Mouse (Mus musculus) lung, postnatal 0 days (tissue): ENCODE measurements around the gene Rbm45.

Source experiments
- CTCF ChIP-seq: IDR thresholded peaks from 2 replicates; pipeline ENCODE4 v1.5.1; 2016; ENCODE audit warnings: antibody characterized with exemption, mild to moderate bottlenecking
- EP300 ChIP-seq: IDR thresholded peaks from 2 replicates; pipeline ENCODE4 v1.6.1; 2016; ENCODE audit warnings: antibody characterized with exemption, mild to moderate bottlenecking, control low read depth

DNA sequence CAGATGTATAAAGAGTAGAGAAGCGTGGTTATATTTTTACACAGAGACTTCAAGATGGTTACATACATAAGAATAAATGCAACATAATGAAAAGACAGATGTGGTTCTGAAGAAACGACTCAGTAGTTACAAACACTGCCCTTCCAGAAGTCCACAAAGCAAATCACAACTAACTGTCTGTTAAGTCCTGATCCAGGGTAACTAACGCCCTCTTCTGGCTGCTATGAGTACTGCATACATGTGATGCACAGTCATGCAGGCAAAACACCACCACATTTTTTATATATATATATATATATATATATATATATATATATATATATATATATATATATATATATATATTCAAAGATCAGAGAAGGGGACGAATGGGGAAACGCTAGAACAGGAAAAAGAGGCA is 35.2 kb upstream of the Rbm45 start:
- TF ChIP-seq CTCF (peak; percentile 36; the same call in 1 of the 2 replicates), EP300 (no peak)
